Mouse (Mus musculus): ENCODE measurements around the gene Cul9. TPM values are rescaled to one million over a fixed set of nuclear protein-coding genes. Genes with fewer than 3 reads are reported as not detected.
A peak's percentile ranks its signal among the peaks of the same experiment; 100 is the strongest.
"Not testable (repeated sequence)": the region's sequence is repeated elsewhere in the genome, so short reads cannot be mapped to it uniquely, and the experiment has no call there.

Cul9 gene
- polyA plus RNA-seq (2012; rRNA removed): 22.9 and 29.3 TPM in 2 replicates

GRCm38 (mm10) chr17:46545813-46546564 lies at the start of gene Cul9:
Gene Cul9, minus strand, starts transcription at chr17:46546388.
- peak; percentile 65 for DNase-seq (ENCODE audit: low spot score)

GRCm38 (mm10) chr17:46595336-46595735 lies 49.1 kb upstream of the Cul9 start:
- no peak for DNase-seq (ENCODE audit: low spot score)

GRCm38 (mm10) chr17:46594606-46595005 lies 48.4 kb upstream of the Cul9 start:
- DNase-seq (ENCODE audit: low spot score): no peak

GRCm38 (mm10) chr17:46593124-46593523 lies 46.9 kb upstream of the Cul9 start:
- DNase-seq (ENCODE audit: low spot score): no peak

- no peak for DNase-seq (ENCODE audit: low spot score)
These were observed 45.2 kb upstream of the Cul9 start for GRCm38 (mm10) chr17:46591406-46591805.

- DNase-seq (ENCODE audit: low spot score): no peak
These were observed 44.3 kb upstream of the Cul9 start for GRCm38 (mm10) chr17:46590439-46590838.

- DNase-seq (ENCODE audit: low spot score): no peak
These were observed 43.6 kb upstream of the Cul9 start for GRCm38 (mm10) chr17:46589635-46590314.

GRCm38 (mm10) chr17:46588913-46589312 lies 42.7 kb upstream of the Cul9 start:
- DNase-seq (ENCODE audit: low spot score): no peak

- DNase-seq (ENCODE audit: low spot score): no peak
These were observed 42.0 kb upstream of the Cul9 start for GRCm38 (mm10) chr17:46588173-46588572.

- no peak for DNase-seq (ENCODE audit: low spot score)
These were observed 40.1 kb upstream of the Cul9 start for GRCm38 (mm10) chr17:46586327-46586726.

- no peak for DNase-seq (ENCODE audit: low spot score)
These were observed 32.5 kb upstream of the Cul9 start for GRCm38 (mm10) chr17:46578650-46579049.

- no peak for DNase-seq (ENCODE audit: low spot score)
These were observed 29.9 kb upstream of the Cul9 start for GRCm38 (mm10) chr17:46576070-46576469.

GRCm38 (mm10) chr17:46574535-46574934 lies 28.3 kb upstream of the Cul9 start:
- no peak for DNase-seq (ENCODE audit: low spot score)

GRCm38 (mm10) chr17:46571005-46571404 lies 24.8 kb upstream of the Cul9 start:
- no peak for DNase-seq (ENCODE audit: low spot score)

GRCm38 (mm10) chr17:46559146-46559545 lies 13.0 kb upstream of the Cul9 start:
- no peak for DNase-seq (ENCODE audit: low spot score)

GRCm38 (mm10) chr17:46558151-46558550 lies 12.0 kb upstream of the Cul9 start:
- DNase-seq (ENCODE audit: low spot score): no peak

- DNase-seq (ENCODE audit: low spot score): not testable (repeated sequence)
These were observed 11.1 kb upstream of the Cul9 start for GRCm38 (mm10) chr17:46557321-46557720.

GRCm38 (mm10) chr17:46556584-46556945 lies 10.4 kb upstream of the Cul9 start:
- DNase-seq (ENCODE audit: low spot score): no peak

GRCm38 (mm10) chr17:46555673-46556583 lies 9.7 kb upstream of the Cul9 start, which contains the start of gene Srf:
Gene Srf, minus strand, starts transcription at chr17:46556175.
- DNase-seq (ENCODE audit: low spot score): peak; percentile 77

GRCm38 (mm10) chr17:46554977-46555672 lies 8.9 kb upstream of the Cul9 start:
- peak; percentile 57 for DNase-seq (ENCODE audit: low spot score)

- DNase-seq (ENCODE audit: low spot score): no peak
These were observed 8.4 kb upstream of the Cul9 start for GRCm38 (mm10) chr17:46554646-46554976.

GRCm38 (mm10) chr17:46553926-46554325 lies 7.7 kb upstream of the Cul9 start:
- DNase-seq (ENCODE audit: low spot score): no peak

Data from urinary bladder, adult 2 months (tissue).